Mouse (Mus musculus) CH12.LX (cell line): ENCODE data around the gene Me3.

ENCODE experiments used
- CTCF ChIP-seq, 2 experiments: IDR thresholded peaks in 1 of 2; conservative IDR thresholded peaks in 1 of 2; 2 replicates each; pipeline ENCODE4 v1.5.1; 2011 to 2012; ENCODE audit warnings: low read depth in 2 of 2, low read length in 2 of 2, improper control_type of control experiment in 1 of 2, inconsistent platforms in 1 of 2, mild to moderate bottlenecking in 1 of 2, moderate library complexity in 1 of 2
- HCFC1 ChIP-seq: IDR thresholded peaks from 2 replicates; pipeline ENCODE4 v1.6.1; 2012; ENCODE audit warnings: low read depth, mild to moderate bottlenecking, inconsistent platforms, low read length, improper control_type of control experiment
- NRF1 ChIP-seq: IDR thresholded peaks from 2 replicates; pipeline ENCODE4 v1.6.1; 2014; ENCODE audit warnings: low read depth, mild to moderate bottlenecking, inconsistent platforms, low read length, improper control_type of control experiment, moderate library complexity
- PAX5 ChIP-seq: IDR thresholded peaks from 2 replicates; pipeline ENCODE4 v1.6.1; 2012; ENCODE audit warnings: low read length, inconsistent platforms, mixed read lengths
- POLR2A ChIP-seq: IDR thresholded peaks from 2 replicates; pipeline ENCODE4 v1.6.1; 2011; ENCODE audit warnings: low read depth, mild to moderate bottlenecking, improper control_type of control experiment, low read length
- USF1 ChIP-seq: IDR thresholded peaks from 2 replicates; pipeline ENCODE4 v1.6.1; 2014; ENCODE audit warnings: low read depth, mild to moderate bottlenecking, inconsistent platforms, low read length, improper control_type of control experiment
- ZKSCAN1 ChIP-seq: IDR thresholded peaks from 2 replicates; pipeline ENCODE4 v1.6.1; 2012; ENCODE audit warnings: low read depth, inconsistent platforms, low read length, improper control_type of control experiment, borderline replicate concordance

DNA sequence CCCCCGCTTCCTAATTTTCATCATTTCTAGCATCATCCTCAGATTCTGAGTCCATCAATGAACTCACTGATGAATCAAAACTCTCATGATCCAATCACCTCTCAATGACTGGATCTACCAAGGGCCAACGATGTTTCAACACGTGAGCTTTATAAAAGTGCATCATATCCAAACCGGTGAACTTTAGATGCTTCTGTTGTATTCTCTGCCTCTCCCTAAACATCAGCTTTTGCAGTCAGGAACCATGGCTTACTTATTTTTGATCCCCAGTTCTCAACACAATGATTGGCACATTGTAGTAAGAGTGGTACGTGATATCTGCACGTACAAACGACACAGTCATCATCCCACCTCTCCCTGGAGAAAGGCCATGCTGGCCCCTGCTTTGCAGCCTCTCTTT, 204.5 kb downstream of the Me3 start:
- TF ChIP-seq POLR2A = no peak
- no peak for TF ChIP-seq CTCF (conservative IDR thresholded peaks at IDR 0.05 in 1 of 2, IDR thresholded peaks at IDR 0.05 in 1 of 2; ENCODE audit: low read depth in 2 of 2, low read length in 2 of 2)
- no peak for TF ChIP-seq NRF1
- TF ChIP-seq PAX5 = no peak
- TF ChIP-seq ZKSCAN1 = no peak
- no peak for TF ChIP-seq HCFC1
- no peak for TF ChIP-seq USF1
